Mouse (Mus musculus): ENCODE data around the gene Efcab11. TPM values are rescaled to one million over a fixed set of nuclear protein-coding genes. Genes with fewer than 3 reads are reported as not detected.

The Efcab11 gene
- total and polyA plus RNA-seq, 3 experiments: 0.06 to 0.13 TPM; not detected in 1

DNA sequence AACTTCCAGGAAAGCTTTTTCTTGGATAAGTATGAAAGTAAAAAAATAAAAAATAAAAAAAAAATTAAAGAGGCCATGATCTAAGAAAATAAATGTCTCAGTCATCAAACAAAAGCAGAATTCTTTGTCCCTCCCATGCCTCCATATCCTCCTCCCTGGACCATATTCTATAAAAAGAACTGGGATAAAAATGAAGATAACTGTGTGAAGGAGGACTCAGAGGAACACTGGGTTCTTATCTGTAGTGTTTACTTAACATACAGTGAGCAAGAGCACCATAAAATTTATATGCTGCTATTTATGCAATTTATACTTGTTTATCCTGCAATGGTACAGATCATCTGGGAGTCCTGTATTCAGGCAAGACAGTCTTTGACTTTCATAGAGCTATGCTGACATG is 19.6 kb downstream of the Efcab11 start:
- Histone ChIP-seq H3K79me2 (replicated peaks; ENCODE audit: control insufficient read depth, insufficient read depth, low read length) (no peaks in the 10 kb centered on the region), H3K27ac (no peak overlapping the region), H3K9ac (ENCODE audit: low read depth, low read length) (no peak overlapping the region), H3K4me3 (no peak overlapping the region), H3K36me3 (ENCODE audit: control insufficient read depth, insufficient read depth, low read length) (no peaks in the 10 kb centered on the region), H3K27me3 (ENCODE audit: control insufficient read depth, insufficient read depth, low read length) (no peaks in the 10 kb centered on the region), H3K4me1 (ENCODE audit: control insufficient read depth, insufficient read depth, low read length) (no peaks in the 10 kb centered on the region)
- intact Hi-C loops (cut with DNase I): no loop called here
- no peak for TF ChIP-seq EP300 (IDR thresholded peaks at IDR 0.05; ENCODE audit: insufficient read depth, low read depth, low read length)
- no peak for TF ChIP-seq POLR2A (IDR thresholded peaks at IDR 0.05; ENCODE audit: insufficient read depth, low read depth, low read length)
- TF ChIP-seq CTCF (IDR thresholded peaks at IDR 0.05): no peak
- no peak for DNase-seq

GRCm38 (mm10) chr12:99860981-99861380 is 23.3 kb downstream of the Efcab11 start:
- H3K4me1 ChIP-seq (ENCODE audit: control insufficient read depth, insufficient read depth, low read length): no peaks in the 10 kb centered on the region
- intact Hi-C loops (cut with DNase I): loop anchor here (2.0 kb wide), 1 partner anchor 764 kb away; no protein-coding TSS in a partner anchor
- H3K9ac ChIP-seq (ENCODE audit: low read depth, low read length): no peak overlapping the region
- no peaks in the 10 kb centered on the region for H3K79me2 ChIP-seq (replicated peaks; ENCODE audit: control insufficient read depth, insufficient read depth, low read length)
- no peak overlapping the region for H3K27ac ChIP-seq
- H3K27me3 ChIP-seq (ENCODE audit: control insufficient read depth, insufficient read depth, low read length): no peaks in the 10 kb centered on the region
- no peak overlapping the region for H3K4me3 ChIP-seq
- 66% methylated on average over 4 of the region's 4 CpGs for WGBS
- no peaks in the 10 kb centered on the region for H3K36me3 ChIP-seq (ENCODE audit: control insufficient read depth, insufficient read depth, low read length)
- TF ChIP-seq EP300 (IDR thresholded peaks at IDR 0.05; ENCODE audit: insufficient read depth, low read depth, low read length) (no peak), CTCF (IDR thresholded peaks at IDR 0.05) (peak; percentile 68)
- no peak for DNase-seq

- intact Hi-C loops (cut with DNase I): loop anchor here (2.0 kb wide), 1 partner anchor 763 kb away; no protein-coding TSS in a partner anchor
- WGBS: 75% methylated on average over 3 of the region's 3 CpGs
- no peak overlapping the region for H3K4me3 ChIP-seq
- no peak for TF ChIP-seq POLR2A (IDR thresholded peaks at IDR 0.05; ENCODE audit: insufficient read depth, low read depth, low read length)
- TF ChIP-seq CTCF (IDR thresholded peaks at IDR 0.05): no peak
- TF ChIP-seq EP300 (IDR thresholded peaks at IDR 0.05; ENCODE audit: insufficient read depth, low read depth, low read length): no peak
- DNase-seq: no peak
- no peaks in the 10 kb centered on the region for H3K4me1 ChIP-seq (ENCODE audit: control insufficient read depth, insufficient read depth, low read length)
- no peaks in the 10 kb centered on the region for H3K79me2 ChIP-seq (replicated peaks; ENCODE audit: control insufficient read depth, insufficient read depth, low read length)
- no peak overlapping the region for H3K27ac ChIP-seq
- H3K36me3 ChIP-seq (ENCODE audit: control insufficient read depth, insufficient read depth, low read length): no peaks in the 10 kb centered on the region
- H3K9ac ChIP-seq (ENCODE audit: low read depth, low read length): no peak overlapping the region
- H3K27me3 ChIP-seq (ENCODE audit: control insufficient read depth, insufficient read depth, low read length): no peaks in the 10 kb centered on the region
Observed at GRCm38 (mm10) chr12:99859391-99860100, 24.7 kb downstream of the Efcab11 start.

DNA sequence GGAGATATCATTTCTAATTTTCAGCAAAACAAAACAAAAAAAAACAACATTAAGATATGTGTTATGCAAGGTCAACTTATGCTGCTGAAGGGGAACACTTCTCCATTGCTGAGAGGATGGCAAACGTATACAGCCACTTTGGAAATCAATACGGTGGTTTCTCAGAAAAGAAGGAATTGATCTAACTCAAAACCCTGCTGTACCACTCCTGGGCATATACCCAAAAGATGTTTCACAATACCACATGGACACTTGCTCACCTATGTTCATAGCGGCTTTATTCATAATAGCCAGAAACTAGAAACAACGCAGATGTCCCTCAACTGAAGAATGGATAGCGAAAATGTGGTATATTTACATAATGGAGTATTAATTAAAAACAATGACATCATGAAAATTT is 25.6 kb downstream of the Efcab11 start:
- H3K4me1 ChIP-seq (ENCODE audit: control insufficient read depth, insufficient read depth, low read length): no peaks in the 10 kb centered on the region
- no peak overlapping the region for H3K4me3 ChIP-seq
- no peak for DNase-seq
- 96% methylated on average over 5 of the region's 5 CpGs for whole genome bisulfite sequencing
- no peaks in the 10 kb centered on the region for H3K36me3 ChIP-seq (ENCODE audit: control insufficient read depth, insufficient read depth, low read length)
- no peak overlapping the region for H3K27ac ChIP-seq
- no peaks in the 10 kb centered on the region for H3K79me2 ChIP-seq (replicated peaks; ENCODE audit: control insufficient read depth, insufficient read depth, low read length)
- H3K27me3 ChIP-seq (ENCODE audit: control insufficient read depth, insufficient read depth, low read length): no peaks in the 10 kb centered on the region
- no peak overlapping the region for H3K9ac ChIP-seq (ENCODE audit: low read depth, low read length)
- intact Hi-C loops (cut with DNase I): no loop called here
- no peak for TF ChIP-seq CTCF (IDR thresholded peaks at IDR 0.05)
- no peak for TF ChIP-seq EP300 (IDR thresholded peaks at IDR 0.05; ENCODE audit: insufficient read depth, low read depth, low read length)
- TF ChIP-seq POLR2A (IDR thresholded peaks at IDR 0.05; ENCODE audit: insufficient read depth, low read depth, low read length): no peak

DNA sequence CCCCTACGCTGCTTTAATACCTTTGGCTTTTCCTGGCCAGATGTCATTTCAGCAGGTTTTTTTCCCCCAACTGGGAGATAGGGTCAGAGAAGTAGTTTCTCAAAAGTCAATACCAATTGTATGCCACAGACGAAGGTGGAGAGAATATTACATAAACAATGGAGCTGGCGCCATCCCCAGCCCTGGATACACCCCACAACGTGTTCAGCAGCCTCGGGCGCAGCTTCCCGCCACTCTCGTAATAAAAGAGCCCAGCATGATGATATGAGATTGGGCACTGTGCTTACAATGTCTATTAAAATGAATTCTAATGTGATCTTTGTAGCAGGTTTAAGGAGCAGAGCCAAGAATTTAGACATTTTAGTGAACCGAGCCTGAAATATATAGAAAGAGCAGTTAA is 28.2 kb downstream of the Efcab11 start:
- intact Hi-C loops (cut with DNase I): no loop called here
- TF ChIP-seq POLR2A (IDR thresholded peaks at IDR 0.05; ENCODE audit: insufficient read depth, low read depth, low read length) (no peak), CTCF (IDR thresholded peaks at IDR 0.05) (no peak), EP300 (IDR thresholded peaks at IDR 0.05; ENCODE audit: insufficient read depth, low read depth, low read length) (no peak)
- no peak overlapping the region for H3K4me3 ChIP-seq
- H3K27me3 ChIP-seq (ENCODE audit: control insufficient read depth, insufficient read depth, low read length): no peaks in the 10 kb centered on the region
- WGBS: 79% methylated on average over 9 of the region's 9 CpGs
- no peaks in the 10 kb centered on the region for H3K4me1 ChIP-seq (ENCODE audit: control insufficient read depth, insufficient read depth, low read length)
- no peaks in the 10 kb centered on the region for H3K79me2 ChIP-seq (replicated peaks; ENCODE audit: control insufficient read depth, insufficient read depth, low read length)
- H3K9ac ChIP-seq (ENCODE audit: low read depth, low read length): no peak overlapping the region
- no peak for DNase-seq
- no peak overlapping the region for H3K27ac ChIP-seq
- H3K36me3 ChIP-seq (ENCODE audit: control insufficient read depth, insufficient read depth, low read length): no peaks in the 10 kb centered on the region

GRCm38 (mm10) chr12:99853323-99854258 is 30.6 kb downstream of the Efcab11 start:
- H3K36me3 ChIP-seq (ENCODE audit: control insufficient read depth, insufficient read depth, low read length): no peaks in the 10 kb centered on the region
- DNase-seq: no peak
- no peaks in the 10 kb centered on the region for H3K79me2 ChIP-seq (replicated peaks; ENCODE audit: control insufficient read depth, insufficient read depth, low read length)
- no peak overlapping the region for H3K27ac ChIP-seq
- intact Hi-C loops (cut with DNase I): no loop called here
- TF ChIP-seq EP300 (IDR thresholded peaks at IDR 0.05; ENCODE audit: insufficient read depth, low read depth, low read length): no peak
- TF ChIP-seq CTCF (IDR thresholded peaks at IDR 0.05): no peak
- TF ChIP-seq POLR2A (IDR thresholded peaks at IDR 0.05; ENCODE audit: insufficient read depth, low read depth, low read length): no peak
- 81% methylated on average over 14 of the region's 14 CpGs for WGBS
- H3K27me3 ChIP-seq (ENCODE audit: control insufficient read depth, insufficient read depth, low read length): no peaks in the 10 kb centered on the region
- no peak overlapping the region for H3K9ac ChIP-seq (ENCODE audit: low read depth, low read length)
- H3K4me1 ChIP-seq (ENCODE audit: control insufficient read depth, insufficient read depth, low read length): no peaks in the 10 kb centered on the region
- no peak overlapping the region for H3K4me3 ChIP-seq

Measured in heart, adult 2 months (tissue).